Mouse (Mus musculus): ENCODE data around the gene Pomt2.

DNA sequence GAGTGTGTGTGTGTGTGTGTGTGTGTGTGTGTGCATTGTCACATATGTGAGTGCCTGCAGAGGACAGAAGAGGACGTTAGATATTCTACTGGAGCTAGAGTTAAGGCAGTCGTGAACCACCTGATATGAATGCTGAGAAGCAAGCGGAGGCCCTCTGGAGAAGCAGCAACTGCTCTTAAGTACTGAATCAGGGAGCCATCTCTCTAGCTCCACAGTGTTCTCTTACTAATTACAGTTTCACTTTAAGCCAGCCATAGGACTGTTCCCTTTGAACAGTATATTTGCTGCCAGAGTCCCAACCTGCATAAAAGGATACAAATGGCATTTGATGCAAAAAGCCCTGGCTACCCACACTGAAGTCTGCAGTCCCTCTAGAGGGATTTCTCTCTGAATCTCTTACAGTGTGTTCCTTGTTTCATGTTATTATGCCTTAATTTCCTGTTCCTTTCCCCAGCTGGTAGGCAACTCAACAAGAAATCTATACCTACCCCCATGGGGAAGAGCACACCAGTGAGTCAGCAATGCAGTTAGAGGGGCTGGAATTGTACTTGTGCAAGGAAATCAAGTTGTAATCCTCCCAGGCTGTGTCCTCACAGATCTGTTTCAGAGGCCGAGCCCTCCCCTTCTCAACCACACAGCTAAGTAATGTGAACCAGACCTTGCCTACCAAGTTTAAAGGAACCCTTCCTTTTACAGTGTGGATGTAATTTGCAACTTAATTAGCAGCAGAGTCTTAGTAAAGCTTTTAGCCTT is 27.6 kb upstream of the Pomt2 start:
- TF ChIP-seq GATA1 (IDR thresholded peaks at IDR 0.05; ENCODE audit: low read length), result no peak
- TF ChIP-seq TAL1 (IDR thresholded peaks at IDR 0.05; ENCODE audit: low read length), result no peak
